Mouse (Mus musculus) cerebellum, adult 11 months (tissue): ENCODE data around the gene Itm2c.

ENCODE experiments used
- DNase-seq: peaks from one replicate; pipeline ENCODE4 v3.0.0; 2022

The Itm2c gene

DNA sequence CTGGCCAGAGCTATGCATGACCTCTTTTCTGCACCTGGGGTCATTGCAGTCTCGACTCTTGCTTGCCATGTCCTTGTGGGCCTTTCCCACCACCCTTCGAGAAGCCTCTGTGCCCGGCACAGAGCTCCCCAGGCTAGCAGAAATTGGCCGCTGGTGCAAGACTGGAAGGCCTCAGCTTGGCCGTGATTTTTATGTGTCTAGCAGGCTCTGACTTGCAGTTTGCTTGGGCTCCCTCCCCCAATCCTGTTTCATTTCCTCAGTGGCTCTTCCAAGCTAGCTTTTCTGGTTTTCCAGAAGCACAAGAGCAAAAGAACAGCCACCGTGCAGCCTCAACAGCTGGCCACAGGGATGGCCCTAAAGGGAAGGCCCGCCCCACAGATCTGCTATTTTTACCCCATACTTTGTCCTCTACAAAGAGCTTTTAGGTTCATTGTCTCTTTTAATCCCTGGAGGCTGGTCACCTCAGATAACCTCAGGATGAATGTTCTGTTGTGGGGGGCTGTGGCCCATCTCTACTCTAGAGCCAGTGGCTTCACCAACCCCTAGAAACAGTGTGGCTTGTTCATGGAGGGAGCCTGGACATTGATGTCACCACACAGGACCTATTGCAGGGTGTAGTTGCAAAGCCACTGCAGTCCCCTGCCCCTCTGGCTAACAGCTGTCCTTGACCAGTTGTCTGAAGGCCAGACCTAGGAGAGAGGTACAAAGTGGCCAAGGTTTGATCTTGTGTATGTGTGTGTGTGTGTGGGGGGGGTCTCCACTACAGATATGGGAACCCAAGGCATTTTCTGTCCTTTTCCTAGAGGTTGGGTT lies 6.6 kb downstream of the Itm2c start:
- DNase-seq, result peak; percentile 20

GRCm38 (mm10) chr1:85901516-85902107 lies 7.5 kb downstream of the Itm2c start:
- DNase-seq, result peak; percentile 33

GRCm38 (mm10) chr1:85902108-85902561 lies 8.1 kb downstream of the Itm2c start:
- peak; percentile 62 for DNase-seq

- DNase-seq, result no peak
These were observed 12.8 kb downstream of the Itm2c start for GRCm38 (mm10) chr1:85906892-85907291.

DNA sequence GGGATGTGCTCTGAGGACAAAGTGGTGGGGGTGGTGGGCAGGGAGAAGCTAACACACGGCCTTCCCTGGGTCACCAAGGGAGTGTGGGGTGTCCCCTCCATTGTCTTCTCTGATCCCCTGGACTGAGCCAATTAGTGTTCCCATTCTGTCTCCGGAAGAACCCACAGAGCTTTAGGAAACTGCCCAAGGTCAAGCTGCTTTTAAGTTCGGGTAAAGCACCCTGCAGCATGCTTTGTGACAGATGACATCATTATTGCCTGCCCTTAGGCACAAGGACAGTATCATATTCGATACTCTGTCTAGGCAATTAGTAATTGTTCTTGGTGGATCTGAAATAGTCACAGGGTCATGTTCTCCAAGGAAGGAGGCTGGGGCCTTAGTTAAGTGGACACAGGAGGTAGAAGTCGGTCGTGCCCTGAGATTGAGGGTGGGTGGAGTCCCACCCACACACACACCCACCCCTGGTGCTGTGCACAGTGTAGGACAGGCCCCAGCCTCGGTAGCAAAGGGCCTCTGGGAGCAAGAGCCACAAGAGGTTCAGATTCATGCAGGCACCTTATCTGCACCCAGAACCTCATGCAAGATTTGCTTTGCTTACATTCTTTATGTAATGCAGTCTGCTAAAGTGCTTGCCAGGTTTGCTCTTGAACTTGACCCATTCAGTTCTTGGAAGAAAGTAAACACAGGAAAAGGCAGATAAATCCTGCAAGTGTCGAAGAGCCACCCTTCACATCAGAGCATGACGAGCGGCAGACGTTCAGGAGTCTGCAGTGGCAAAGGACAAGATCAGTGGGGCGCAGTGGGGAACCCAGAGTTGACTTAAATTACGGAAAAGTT lies 14.9 kb downstream of the Itm2c start:
- DNase-seq, result no peak

GRCm38 (mm10) chr1:85913078-85913755 lies 19.1 kb downstream of the Itm2c start:
- DNase-seq, result no peak

GRCm38 (mm10) chr1:85915890-85916289 lies 21.8 kb downstream of the Itm2c start:
- no peak for DNase-seq

DNA sequence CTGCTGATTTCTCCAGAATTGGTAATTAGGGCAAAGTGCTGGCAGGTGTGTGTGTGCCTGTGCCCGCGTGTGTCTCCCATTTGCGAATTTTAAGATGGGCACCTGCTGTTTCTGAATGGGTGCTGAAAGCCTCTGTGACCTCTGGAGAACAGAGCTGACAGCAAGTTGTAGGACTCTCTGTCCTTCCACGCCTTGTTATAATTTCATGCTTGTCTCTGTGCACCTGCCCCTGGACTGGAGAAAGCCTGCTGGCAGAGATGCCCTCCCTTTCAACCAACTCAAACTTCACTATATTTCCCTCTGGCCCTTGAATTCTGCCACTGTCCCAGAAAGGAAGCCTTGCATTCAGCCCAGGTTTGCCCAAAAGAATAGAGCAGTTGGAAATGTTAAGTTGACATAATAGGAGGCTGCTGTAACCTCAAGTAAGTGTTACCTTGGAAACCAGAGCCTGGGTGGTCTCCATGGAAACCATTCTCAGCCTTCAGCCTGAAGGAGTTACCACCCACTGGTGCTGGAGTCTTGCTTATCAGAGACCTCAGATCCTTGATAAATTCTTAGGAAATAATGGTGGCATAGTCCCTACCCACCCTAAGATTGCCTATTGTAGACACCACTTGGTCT lies 22.9 kb downstream of the Itm2c start:
- DNase-seq, result no peak

DNA sequence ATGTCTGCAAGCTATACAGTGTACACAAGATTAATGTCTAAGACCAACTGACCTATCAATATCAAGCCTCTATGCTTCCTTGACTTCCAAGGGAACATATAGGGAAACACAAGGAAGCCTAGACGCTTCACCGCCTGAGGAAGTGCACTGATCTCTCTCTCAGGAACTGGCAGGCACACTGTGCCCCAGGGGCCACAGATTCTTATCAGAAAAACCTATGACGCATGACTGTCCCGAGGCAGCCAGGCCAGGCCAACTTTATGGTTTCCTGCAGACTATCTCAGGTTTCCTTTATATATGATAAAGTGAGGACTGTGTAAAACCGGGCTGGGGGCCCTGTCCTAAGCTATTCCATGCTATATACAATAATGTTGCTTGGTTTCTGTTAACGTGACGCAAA lies 25.5 kb downstream of the Itm2c start:
- DNase-seq, result no peak

DNA sequence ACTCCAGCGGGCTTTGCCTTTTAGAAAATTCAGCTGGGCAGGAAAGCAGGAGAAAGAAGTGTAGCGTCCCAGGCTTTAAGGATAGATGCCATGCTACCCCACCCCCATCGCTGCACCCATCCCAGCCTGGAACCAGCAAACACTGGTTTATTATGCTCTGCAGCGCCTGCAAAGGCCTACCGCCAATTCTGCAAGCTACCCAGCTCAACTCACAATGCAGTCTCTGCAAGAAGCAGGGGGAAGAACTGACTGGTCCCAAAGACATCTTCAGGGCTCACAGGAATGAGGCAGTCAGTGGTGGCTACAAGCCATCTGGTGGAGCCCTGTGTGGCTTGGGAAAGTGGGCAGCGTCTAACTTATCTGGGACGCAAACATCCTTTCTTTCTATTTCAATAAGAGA lies 27.6 kb downstream of the Itm2c start:
- DNase-seq, result no peak

GRCm38 (mm10) chr1:85922127-85922864 lies 28.2 kb downstream of the Itm2c start:
- no peak for DNase-seq

- DNase-seq, result no peak
These were observed 28.8 kb downstream of the Itm2c start for GRCm38 (mm10) chr1:85922865-85923211.

GRCm38 (mm10) chr1:85925183-85925582 lies 31.1 kb downstream of the Itm2c start:
- no peak for DNase-seq

GRCm38 (mm10) chr1:85928057-85928687 lies 34.1 kb downstream of the Itm2c start, which contains the start of gene 4933407L21Rik:
Gene 4933407L21Rik (plus strand): TSS chr1:85928483.
- DNase-seq, result no peak

GRCm38 (mm10) chr1:85928688-85929065 lies 34.6 kb downstream of the Itm2c start:
- DNase-seq, result no peak

- DNase-seq, result no peak
These were observed 35.3 kb downstream of the Itm2c start for GRCm38 (mm10) chr1:85929406-85929805.

DNA sequence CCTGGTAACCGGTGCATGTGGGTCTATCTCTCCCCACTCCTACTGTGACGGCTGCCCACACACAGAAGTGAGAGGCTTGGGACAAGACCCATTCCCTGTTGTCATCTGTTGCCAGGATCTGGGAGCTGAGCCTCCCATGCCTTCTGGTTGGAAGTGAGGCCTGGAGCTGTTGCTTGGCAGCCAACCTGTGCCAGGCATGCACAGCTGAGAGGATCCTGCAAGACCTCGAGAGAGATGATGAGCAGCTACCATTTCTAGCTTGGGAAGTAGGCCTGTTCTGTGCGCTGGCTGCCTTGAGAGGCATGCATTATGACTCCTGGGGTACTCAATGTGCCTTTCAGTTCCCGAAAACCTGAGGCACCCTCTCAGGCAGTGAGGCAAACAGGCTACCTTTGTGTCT lies 37.1 kb downstream of the Itm2c start:
- no peak for DNase-seq

DNA sequence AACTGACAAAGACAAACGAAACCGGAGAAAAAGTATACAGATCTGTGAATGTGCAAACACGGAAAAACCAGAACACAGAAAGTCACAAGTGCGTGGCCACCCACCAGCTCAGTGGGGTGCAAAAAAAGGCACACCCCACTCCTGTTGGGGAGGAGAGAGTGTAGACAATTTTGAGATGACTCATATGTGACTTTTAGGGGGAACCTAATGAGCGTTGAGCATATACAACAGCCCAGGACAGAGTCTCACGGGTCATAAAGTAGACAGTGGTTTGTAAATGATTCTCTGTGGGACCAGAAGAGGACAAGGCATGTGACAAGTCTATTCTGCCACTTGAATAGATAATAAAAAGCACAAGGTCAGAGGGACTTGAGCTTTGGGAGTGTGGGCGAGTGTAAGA lies 39.1 kb downstream of the Itm2c start:
- no peak for DNase-seq

DNA sequence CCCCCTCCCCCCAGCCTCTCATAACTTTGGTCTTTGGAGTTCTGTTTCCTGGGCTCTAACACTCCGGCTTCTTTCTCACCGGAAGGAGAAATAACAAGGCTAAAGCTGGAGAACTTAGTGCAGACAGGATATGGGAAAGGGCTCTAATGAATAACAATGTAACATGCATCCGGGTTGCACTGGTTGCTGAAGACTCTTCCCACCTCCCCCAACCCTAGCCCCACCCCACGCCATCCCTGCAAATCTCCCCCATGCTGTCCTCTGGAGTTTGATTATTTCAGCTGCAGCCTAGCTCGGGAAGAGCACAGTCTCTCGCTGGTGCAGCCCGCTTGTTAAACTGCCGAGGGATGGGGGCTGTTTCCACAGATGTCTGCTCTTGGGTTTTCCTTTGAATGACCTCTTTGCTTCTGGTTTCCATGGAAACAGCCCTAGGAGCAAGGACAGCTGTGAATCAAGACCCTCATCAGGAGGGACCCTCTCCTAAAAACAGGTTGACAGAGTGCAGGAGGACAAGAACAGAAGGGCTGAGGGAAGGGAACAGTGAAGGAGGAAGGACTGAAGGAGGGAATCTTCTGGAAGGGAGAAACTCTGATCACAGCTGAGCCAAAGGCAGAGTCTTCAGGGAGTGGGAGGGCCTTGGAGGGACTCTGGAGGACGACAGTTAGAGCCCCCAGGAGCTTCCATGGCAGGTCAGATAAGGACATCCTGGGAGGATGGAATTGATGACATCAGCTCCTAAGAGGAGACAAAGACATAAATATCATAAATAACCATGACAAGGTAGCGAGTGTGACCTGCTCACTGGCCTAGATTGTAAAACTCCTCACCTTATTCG lies 39.8 kb downstream of the Itm2c start:
- no peak for DNase-seq

GRCm38 (mm10) chr1:85934560-85934959 lies 40.5 kb downstream of the Itm2c start:
- no peak for DNase-seq
